Mouse (Mus musculus): ENCODE measurements at regions not wholly inside any gene's neighbourhood (a gene's known extent, or its start where the extent isn't known, plus 50 kb on each side); places are given as distances from the start of the nearest gene placed in this dataset.

- TF ChIP-seq CTCF (IDR thresholded peaks at IDR 0.05; ENCODE audit: extremely low read depth, insufficient read depth, low read length) (no peak), POLR2A (IDR thresholded peaks at IDR 0.05; ENCODE audit: extremely low read depth, insufficient read depth, low read length) (no peak)
Observed at GRCm38 (mm10) chr1:75937331-75937730, 391.3 kb downstream of the Slc4a3 start.
